Mouse (Mus musculus) frontal cortex, postnatal 10 days (tissue): ENCODE results near the gene Mapkapk3.

Experiments
- DNase-seq, 2 experiments: peaks; one replicate each; pipeline ENCODE4 v3.0.0; 2022; ENCODE audit warnings: low spot score in 2 of 2, mixed read lengths in 1 of 2

The Mapkapk3 gene

GRCm38 (mm10) chr9:107289211-107290076 is at the start of gene Mapkapk3:
Mapkapk3 (minus strand) TSS chr9:107289877.
- peak; percentile 40 to 59 for DNase-seq

- peak; percentile 53 to 78 for DNase-seq
These were observed 48.7 kb upstream of the Mapkapk3 start, which contains the start of gene Hemk1 for GRCm38 (mm10) chr9:107338172-107338883. Hemk1 (minus strand) TSS chr9:107338350.

- no peak for DNase-seq
These were observed 46.7 kb upstream of the Mapkapk3 start for GRCm38 (mm10) chr9:107336386-107336785.

- peak; percentile 50 to 51 for DNase-seq
These were observed 46.2 kb upstream of the Mapkapk3 start for GRCm38 (mm10) chr9:107335909-107336308.

GRCm38 (mm10) chr9:107335046-107335445 is 45.4 kb upstream of the Mapkapk3 start:
- no peak for DNase-seq

- DNase-seq, result no peak
These were observed 44.7 kb upstream of the Mapkapk3 start for GRCm38 (mm10) chr9:107334356-107334755.

GRCm38 (mm10) chr9:107333686-107334085 is 44.0 kb upstream of the Mapkapk3 start:
- no peak for DNase-seq

GRCm38 (mm10) chr9:107330791-107331190 is 41.1 kb upstream of the Mapkapk3 start:
- DNase-seq, result no peak

- DNase-seq, result no peak
These were observed 38.4 kb upstream of the Mapkapk3 start for GRCm38 (mm10) chr9:107327879-107328620.

- no peak for DNase-seq
These were observed 36.2 kb upstream of the Mapkapk3 start for GRCm38 (mm10) chr9:107325904-107326303.

- DNase-seq, result no peak
These were observed 35.3 kb upstream of the Mapkapk3 start for GRCm38 (mm10) chr9:107324799-107325561.

- no peak for DNase-seq
These were observed 33.9 kb upstream of the Mapkapk3 start for GRCm38 (mm10) chr9:107323558-107323957.

- no peak for DNase-seq
These were observed 32.9 kb upstream of the Mapkapk3 start for GRCm38 (mm10) chr9:107322461-107323050.

GRCm38 (mm10) chr9:107315791-107316190 is 26.1 kb upstream of the Mapkapk3 start:
- no peak for DNase-seq

- DNase-seq, result no peak
These were observed 24.2 kb upstream of the Mapkapk3 start for GRCm38 (mm10) chr9:107313926-107314325.

GRCm38 (mm10) chr9:107312811-107313584 is 23.3 kb upstream of the Mapkapk3 start:
- DNase-seq, result no peak

GRCm38 (mm10) chr9:107309600-107309999 is 19.9 kb upstream of the Mapkapk3 start:
- no peak for DNase-seq

- no peak for DNase-seq
These were observed 19.5 kb upstream of the Mapkapk3 start for GRCm38 (mm10) chr9:107309171-107309570.

GRCm38 (mm10) chr9:107308346-107309000 is 18.8 kb upstream of the Mapkapk3 start:
- no peak for DNase-seq

GRCm38 (mm10) chr9:107307886-107308285 is 18.2 kb upstream of the Mapkapk3 start:
- DNase-seq, result no peak
